Mouse (Mus musculus) hindbrain, postnatal 0 days (tissue): ENCODE data around the gene Dlx6. TPM values are rescaled to one million over a fixed set of nuclear protein-coding genes. Genes with fewer than 3 reads are reported as not detected.
A peak's percentile ranks its signal among the peaks of the same experiment; 100 is the strongest.

Experiments
- ATAC-seq: fragments of 200-750 bp; cut with Nextera tagmentation; 2 replicates; pipeline ENCODE4 v1.8.0; 2017; ENCODE audit warnings: mild to moderate bottlenecking, moderate TSS enrichment, moderate library complexity
- DNase-seq: peaks from one replicate; pipeline ENCODE4 v3.0.0-alpha.2; 2015; ENCODE audit warnings: low spot score
- H3K27ac ChIP-seq: fragments of 300-500 bp; sonication (generic); 2 replicates; pipeline ENCODE4 v1.5.1; 2014; ENCODE audit warnings: mild to moderate bottlenecking
- H3K27me3 ChIP-seq: fragments of 300-500 bp; sonication (generic); 2 replicates; pipeline ENCODE4 v1.6.1; 2014; ENCODE audit warnings: low read length, mixed read lengths; ENCODE audit not compliant: insufficient read depth
- H3K36me3 ChIP-seq: fragments of 300-500 bp; sonication (generic); 2 replicates; pipeline ENCODE4 v1.6.1; 2014; ENCODE audit warnings: low read length, mixed read lengths; ENCODE audit not compliant: insufficient read depth
- H3K4me1 ChIP-seq: fragments of 300-500 bp; sonication (generic); 2 replicates; pipeline ENCODE4 v1.6.1; 2014; ENCODE audit warnings: antibody characterized with exemption, low read length, mixed read lengths; ENCODE audit not compliant: insufficient read depth
- H3K4me2 ChIP-seq: fragments of 300-500 bp; sonication (generic); 2 replicates; pipeline ENCODE4 v1.6.1; 2014; ENCODE audit warnings: low read depth, mild to moderate bottlenecking, low read length, moderate library complexity, mixed read lengths
- H3K4me3 ChIP-seq: fragments of 300-500 bp; sonication (generic); 2 replicates; pipeline ENCODE4 v1.5.1; 2014; ENCODE audit warnings: low read length
- H3K9ac ChIP-seq: fragments of 300-500 bp; sonication (generic); replicated peaks from 2 replicates; pipeline ENCODE4 v1.6.1; 2014; ENCODE audit warnings: mild to moderate bottlenecking, low read length, moderate library complexity, mixed read lengths
- H3K9me3 ChIP-seq: fragments of 300-500 bp; sonication (generic); 2 replicates; pipeline ENCODE4 v1.6.1; 2016; ENCODE audit warnings: low read length, mixed read lengths
- CTCF ChIP-seq: IDR thresholded peaks from 2 replicates; pipeline ENCODE4 v1.5.1; 2016; ENCODE audit warnings: antibody characterized with exemption, control low read depth, low read depth
- WGBS: fragments of 180-500 bp; shearing (Covaris S2); extraction: QIAGEN DNeasy Blood & Tissue Kit; methylation state at CpG from one replicate; pipeline ENCODE4 v1.1.7; 2014; 5-methylcytosine and 5-hydroxymethylcytosine counted together
- polyA plus RNA-seq: library from polyadenylated mRNA; unstranded; fragments of >200 nt; fragmentation: Nextera tagmentation; extraction: Ambion mirVana; gene quantifications from 2 replicates; pipeline ENCODE4 v1.2.1, GENCODE M21; 2015
- total RNA-seq: library from RNA; depleted of rRNA; stranded (reverse); fragments of >200 nt; gene quantifications from 2 replicates; pipeline ENCODE4 v1.2.3, GENCODE M21; 2014

The Dlx6 gene
- total and polyA plus RNA-seq, 2 experiments from 2014 or later: not detected

DNA sequence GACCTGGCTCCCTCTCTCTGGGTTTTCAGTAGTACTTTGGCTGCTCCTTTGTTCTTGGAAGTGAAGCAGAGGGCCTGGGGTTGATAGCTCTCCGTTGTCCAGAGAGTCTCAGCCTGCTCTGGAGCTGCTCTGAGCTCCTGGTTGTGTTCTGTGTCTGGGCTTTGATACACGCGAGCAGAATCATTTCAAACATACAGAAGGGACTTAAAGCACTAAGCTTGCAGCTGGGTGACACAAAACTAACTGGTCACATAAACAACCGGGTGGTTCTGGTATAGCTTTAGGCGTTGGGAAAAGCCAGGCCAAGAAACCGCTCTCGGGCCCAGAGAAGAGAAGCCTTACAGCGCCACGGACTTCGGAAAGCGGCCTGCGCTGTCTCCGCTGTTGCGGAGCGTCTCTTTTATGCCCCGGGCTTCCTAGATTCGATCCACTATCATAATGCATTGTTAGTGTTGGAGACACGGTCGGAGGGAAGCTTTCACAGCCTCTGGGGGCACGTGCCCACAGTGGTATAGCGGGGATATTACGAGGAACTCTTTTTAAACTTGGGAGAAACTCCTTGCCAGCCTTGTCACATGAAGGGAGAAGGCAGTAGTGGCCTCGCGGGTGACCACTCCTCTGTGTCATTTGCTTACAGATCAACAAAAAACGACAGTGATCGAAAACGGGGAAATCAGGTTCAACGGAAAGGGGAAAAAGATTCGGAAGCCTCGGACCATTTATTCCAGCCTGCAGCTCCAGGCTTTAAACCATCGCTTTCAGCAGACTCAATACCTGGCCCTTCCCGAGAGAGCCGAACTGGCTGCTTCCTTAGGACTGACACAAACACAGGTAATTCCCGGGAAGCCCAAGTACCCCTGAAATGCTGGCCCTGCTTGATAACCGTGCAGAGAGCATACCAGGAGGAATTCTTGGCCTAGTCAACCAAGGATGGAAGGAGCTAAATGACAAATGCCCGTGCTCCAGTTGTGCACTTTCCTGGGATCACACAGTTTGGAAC is 1.6 kb downstream of the Dlx6 start:
- Histone ChIP-seq H3K27me3 (peaks cover 85% of the 10 kb centered on the region), H3K9ac (no peak overlapping the region), H3K27ac (no peak overlapping the region), H3K9me3 (no peaks in the 10 kb centered on the region), H3K36me3 (no peaks in the 10 kb centered on the region), H3K4me2 (no peak overlapping the region), H3K4me1 (no peaks in the 10 kb centered on the region), H3K4me3 (no peak overlapping the region)
- no peak for ATAC-seq
- 5% methylated on average over 36 of the region's 36 CpGs for WGBS
- TF ChIP-seq CTCF: no peak
- DNase-seq: peak; percentile 31

DNA sequence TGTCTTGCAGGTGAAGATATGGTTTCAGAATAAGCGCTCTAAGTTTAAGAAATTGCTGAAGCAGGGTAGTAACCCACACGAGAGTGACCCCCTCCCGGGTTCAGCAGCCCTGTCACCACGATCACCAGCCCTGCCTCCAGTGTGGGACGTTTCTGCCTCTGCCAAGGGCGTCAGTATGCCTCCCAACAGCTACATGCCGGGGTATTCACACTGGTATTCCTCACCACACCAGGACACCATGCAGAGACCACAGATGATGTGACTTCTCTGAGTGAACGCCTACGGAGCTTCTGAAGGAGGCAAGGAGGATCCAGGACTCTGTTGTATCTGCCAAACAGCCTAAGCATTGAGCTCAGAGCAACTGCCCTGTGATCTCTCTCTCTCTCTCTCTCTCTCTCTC is 3.9 kb downstream of the Dlx6 start:
- Histone ChIP-seq H3K27ac (no peak overlapping the region), H3K4me1 (no peaks in the 10 kb centered on the region), H3K27me3 (peaks cover 93% of the 10 kb centered on the region), H3K9me3 (no peaks in the 10 kb centered on the region), H3K36me3 (no peaks in the 10 kb centered on the region), H3K4me2 (no peak overlapping the region), H3K9ac (no peak overlapping the region), H3K4me3 (no peak overlapping the region)
- WGBS: 3% methylated on average over 9 of the region's 9 CpGs
- DNase-seq: no peak
- TF ChIP-seq CTCF: no peak
- no peak for ATAC-seq

DNA sequence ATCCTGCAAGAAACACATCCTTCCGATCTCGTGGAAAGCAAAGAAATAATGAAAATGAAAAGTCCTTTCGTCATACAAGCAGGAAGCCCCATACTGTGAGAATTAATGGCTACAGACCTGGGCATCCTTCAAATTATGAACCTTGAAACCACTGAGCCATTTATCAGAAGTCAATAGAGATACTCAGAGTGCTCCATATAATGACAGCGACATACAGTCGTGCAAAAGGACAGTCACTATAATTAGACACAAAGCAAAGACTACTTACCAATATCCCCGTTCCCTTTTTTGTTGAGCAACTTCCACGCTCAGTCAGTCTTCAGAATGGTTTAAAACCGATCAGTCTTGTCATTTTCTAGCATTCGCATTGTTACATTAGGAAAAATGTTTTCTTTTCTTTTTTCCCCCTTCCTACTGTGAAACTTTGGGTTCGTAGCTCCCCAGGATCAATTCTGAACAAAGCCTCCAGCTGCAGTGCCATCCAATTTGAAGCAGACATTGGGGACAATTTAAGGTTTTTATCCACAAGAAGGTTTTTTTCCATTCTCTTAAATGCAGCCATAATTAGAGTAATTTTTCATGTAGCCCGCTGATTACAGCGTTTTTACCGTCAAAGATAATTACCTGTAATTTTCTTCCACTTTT is 6.0 kb downstream of the Dlx6 start:
- Histone ChIP-seq H3K27ac (no peak overlapping the region), H3K27me3 (peaks cover 84% of the 10 kb centered on the region)

DNA sequence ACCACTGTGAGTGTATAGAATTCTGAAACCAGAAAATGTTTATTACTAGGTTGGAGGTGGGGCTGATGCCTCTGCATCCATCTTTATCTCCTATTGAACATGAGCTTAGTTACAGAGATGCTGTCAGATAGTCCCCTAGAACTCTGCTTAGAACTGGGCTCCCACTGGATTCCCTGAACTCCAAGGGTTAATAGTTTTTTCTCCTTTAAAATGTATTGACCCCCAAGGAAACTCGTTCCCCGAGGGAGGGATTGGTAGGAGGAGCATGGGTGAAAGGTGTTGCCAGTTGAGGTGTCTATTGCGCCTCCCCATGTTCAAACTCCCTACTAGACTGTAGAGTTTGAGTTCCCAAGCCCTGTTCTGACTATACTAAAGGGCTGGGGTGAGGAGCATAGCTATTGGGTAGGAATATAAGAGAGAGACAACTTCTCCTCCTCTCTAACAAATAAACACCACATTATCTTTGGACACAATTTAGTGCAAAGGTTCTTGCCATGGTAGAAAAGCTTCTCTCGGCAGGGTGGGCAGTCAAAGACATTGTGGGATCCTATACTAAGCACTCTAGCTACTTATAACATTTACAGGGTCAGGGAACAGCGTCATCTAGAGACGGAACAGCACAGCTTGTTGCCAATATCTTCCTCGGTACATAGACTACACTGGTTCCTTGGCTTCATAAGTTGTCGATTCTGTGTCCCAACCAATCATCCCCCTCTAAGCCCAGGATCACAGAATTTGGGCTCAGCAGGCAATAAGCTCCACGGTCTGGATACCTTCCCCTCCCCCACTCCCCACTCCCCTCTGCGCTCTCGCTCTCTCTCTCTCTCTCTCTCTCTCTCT is 7.0 kb downstream of the Dlx6 start:
- Histone ChIP-seq H3K9ac (no peak overlapping the region), H3K4me2 (no peak overlapping the region)
- under 1% methylated on average over 11 of the region's 11 CpGs for WGBS

More for the DNA sequence above, 6.0 kb downstream of the Dlx6 start:
- ATAC-seq (no peak), DNase-seq (no peak)
- no peak for TF ChIP-seq CTCF
- Histone ChIP-seq H3K9ac (no peak overlapping the region), H3K36me3 (no peaks in the 10 kb centered on the region), H3K4me2 (no peak overlapping the region), H3K4me3 (no peak overlapping the region), H3K4me1 (no peaks in the 10 kb centered on the region), H3K9me3 (no peaks in the 10 kb centered on the region)
- 3% methylated on average over 13 of the region's 13 CpGs for WGBS

DNA sequence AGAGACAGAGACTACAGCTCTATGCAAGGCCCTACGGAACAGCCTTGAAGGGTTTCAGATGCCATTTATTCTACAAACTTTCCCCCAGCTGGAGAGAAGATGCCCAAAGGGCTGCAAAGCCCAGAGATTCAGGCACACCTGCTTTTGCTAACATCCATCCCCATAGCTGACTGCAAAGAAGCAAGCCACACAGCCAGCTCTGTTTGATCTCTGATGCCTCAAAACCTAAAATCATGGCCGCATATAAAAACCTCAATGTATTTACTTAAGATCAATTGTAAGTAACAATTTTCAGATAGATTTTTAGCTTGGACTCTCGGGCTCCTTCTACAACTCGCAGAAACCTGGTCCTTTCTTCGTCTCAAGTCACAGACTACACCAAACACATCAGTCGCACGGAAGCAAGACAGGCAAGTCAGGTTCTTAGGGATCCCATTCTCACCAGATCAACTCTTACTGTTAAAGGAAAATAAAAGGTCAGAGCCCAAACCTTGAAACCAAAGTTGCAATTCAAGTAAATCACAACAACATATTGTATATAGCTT is 7.8 kb downstream of the Dlx6 start:
- 2% methylated on average over 7 of the region's 7 CpGs for WGBS
- DNase-seq (no peak), ATAC-seq (no peak)
- no peak for TF ChIP-seq CTCF
- Histone ChIP-seq H3K9ac (no peak overlapping the region), H3K36me3 (no peaks in the 10 kb centered on the region), H3K27me3 (peaks cover 86% of the 10 kb centered on the region), H3K4me1 (no peaks in the 10 kb centered on the region), H3K27ac (no peak overlapping the region), H3K9me3 (no peaks in the 10 kb centered on the region), H3K4me2 (no peak overlapping the region), H3K4me3 (no peak overlapping the region)

More for the DNA sequence above, 7.0 kb downstream of the Dlx6 start:
- ATAC-seq (no peak), DNase-seq (no peak)
- no peaks in the 10 kb centered on the region for H3K4me1 ChIP-seq
- no peak overlapping the region for H3K27ac ChIP-seq
- no peaks in the 10 kb centered on the region for H3K9me3 ChIP-seq
- no peaks in the 10 kb centered on the region for H3K36me3 ChIP-seq
- TF ChIP-seq CTCF: peak; percentile 29; the same call in 1 of the 2 replicates
- peaks cover 85% of the 10 kb centered on the region for H3K27me3 ChIP-seq
- H3K4me3 ChIP-seq: no peak overlapping the region

DNA sequence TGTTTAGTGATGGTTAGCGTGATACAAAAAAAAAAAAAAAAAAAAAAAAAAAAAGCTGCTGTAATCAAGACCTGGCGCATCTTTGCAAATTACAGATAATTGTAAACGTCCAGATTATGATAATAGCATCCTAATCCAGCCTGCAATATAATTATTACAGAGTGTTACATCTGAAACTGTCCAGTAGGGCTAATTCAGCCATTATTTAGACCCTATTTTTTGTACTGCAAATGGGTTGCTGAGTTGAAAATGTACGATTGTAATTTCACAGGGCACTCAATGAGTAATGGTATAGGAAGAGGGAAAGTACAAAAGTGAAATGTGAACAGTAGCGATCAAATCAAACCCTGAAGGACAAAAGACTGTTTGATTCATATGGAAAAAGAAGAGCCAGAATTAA is 8.6 kb downstream of the Dlx6 start:
- no peak overlapping the region for H3K27ac ChIP-seq
- DNase-seq (no peak), ATAC-seq (no peak)
- no peak for TF ChIP-seq CTCF
- no peak overlapping the region for H3K9ac ChIP-seq
- no peak overlapping the region for H3K4me2 ChIP-seq
- H3K9me3 ChIP-seq: no peaks in the 10 kb centered on the region
- H3K36me3 ChIP-seq: no peaks in the 10 kb centered on the region
- WGBS: 3% methylated on average over 5 of the region's 5 CpGs
- no peaks in the 10 kb centered on the region for H3K4me1 ChIP-seq
- H3K27me3 ChIP-seq: peaks cover 87% of the 10 kb centered on the region
- no peak overlapping the region for H3K4me3 ChIP-seq
